Mouse (Mus musculus) MEL (cell line): Measurements from ENCODE around the gene Ccser1.

Source experiments
- ELF1 ChIP-seq: IDR thresholded peaks from 2 replicates; pipeline ENCODE4 v1.6.1; 2014; ENCODE audit warnings: low read depth, mild to moderate bottlenecking, inconsistent platforms, low read length, improper control_type of control experiment, moderate library complexity
- POLR2A ChIP-seq, 2 experiments: IDR thresholded peaks; 2 replicates each; pipeline ENCODE4 v1.6.1; 2011 to 2012; ENCODE audit warnings: low read length in 2 of 2, mild to moderate bottlenecking in 2 of 2, control low read depth in 1 of 2, improper control_type of control experiment in 1 of 2, low read depth in 1 of 2, moderate library complexity in 1 of 2; ENCODE audit not compliant: control insufficient read depth in 1 of 2, insufficient read depth in 1 of 2, poor library complexity in 1 of 2
- POLR2AphosphoS2 ChIP-seq: IDR thresholded peaks from 2 replicates; pipeline ENCODE4 v1.6.1; 2011; ENCODE audit warnings: low read length, improper control_type of control experiment
- UBTF ChIP-seq: IDR thresholded peaks from 2 replicates; pipeline ENCODE4 v1.6.1; 2012; ENCODE audit warnings: low read depth, mild to moderate bottlenecking, inconsistent platforms, low read length, improper control_type of control experiment, moderate library complexity, borderline replicate concordance; ENCODE audit not compliant: insufficient read depth

- no peak for TF ChIP-seq UBTF
- TF ChIP-seq POLR2AphosphoS2 = no peak
- no peak for TF ChIP-seq ELF1
- no peak for TF ChIP-seq POLR2A (IDR thresholded peaks at IDR 0.05; ENCODE audit: control insufficient read depth in 1 of 2, insufficient read depth in 1 of 2, low read depth in 1 of 2, low read length in 2 of 2, poor library complexity in 1 of 2)
These were observed 2.6 kb upstream of the Ccser1 start for GRCm38 (mm10) chr6:61177476-61177875.
